Mouse (Mus musculus) liver, embryonic 15.5 days (tissue): ENCODE measurements around the gene Nrbp1. TPM values are rescaled to one million over a fixed set of nuclear protein-coding genes. Genes with fewer than 3 reads are reported as not detected.

ENCODE experiments used
- ATAC-seq: fragments of 200-750 bp; cut with Nextera tagmentation; 2 replicates; pipeline ENCODE4 v1.8.0; 2017; ENCODE audit warnings: moderate number of reproducible peaks, mild to moderate bottlenecking, moderate library complexity; ENCODE audit not compliant: insufficient read depth
- H3K27ac ChIP-seq: fragments of 300-500 bp; sonication (generic); replicated peaks from 2 replicates; pipeline ENCODE4 v1.5.1; 2015; ENCODE audit warnings: mild to moderate bottlenecking, inconsistent platforms
- H3K27me3 ChIP-seq: fragments of 300-500 bp; sonication (generic); 2 replicates; pipeline ENCODE4 v1.6.1; 2015; ENCODE audit warnings: mild to moderate bottlenecking, inconsistent platforms
- H3K36me3 ChIP-seq: fragments of 300-500 bp; sonication (generic); replicated peaks from 2 replicates; pipeline ENCODE4 v1.6.1; 2015; ENCODE audit warnings: moderate library complexity, mild to moderate bottlenecking, inconsistent platforms
- H3K4me1 ChIP-seq: fragments of 300-500 bp; sonication (generic); replicated peaks from 2 replicates; pipeline ENCODE4 v1.6.1; 2015; ENCODE audit warnings: inconsistent platforms
- H3K4me2 ChIP-seq: fragments of 300-500 bp; sonication (generic); 2 replicates; pipeline ENCODE4 v1.6.1; 2015; ENCODE audit warnings: moderate library complexity, mild to moderate bottlenecking, inconsistent platforms
- H3K4me3 ChIP-seq: fragments of 300-500 bp; sonication (generic); replicated peaks from 2 replicates; pipeline ENCODE4 v1.5.1; 2015; ENCODE audit warnings: mild to moderate bottlenecking, inconsistent platforms
- H3K9ac ChIP-seq: fragments of 300-500 bp; sonication (generic); 2 replicates; pipeline ENCODE4 v1.6.1; 2015; ENCODE audit warnings: moderate library complexity, mild to moderate bottlenecking, inconsistent platforms
- H3K9me3 ChIP-seq: fragments of 300-500 bp; sonication (generic); replicated peaks from 2 replicates; pipeline ENCODE4 v1.6.1; 2016; ENCODE audit warnings: inconsistent platforms
- WGBS: fragments of 180-500 bp; shearing (Covaris S2); methylation state at CpG from one replicate; pipeline ENCODE4 v1.1.7; 2015; ENCODE audit warnings: mixed read lengths; ENCODE audit not compliant: insufficient replicate concordance; 5-methylcytosine and 5-hydroxymethylcytosine counted together
- polyA plus RNA-seq: library from polyadenylated mRNA; unstranded; fragments of >200 nt; fragmentation: Nextera tagmentation; extraction: Ambion mirVana; gene quantifications from 2 replicates; pipeline ENCODE4 v1.2.1, GENCODE M21; 2015

Gene Nrbp1
- polyA plus RNA-seq, 1 experiment from 2014 or later = 47.5 TPM

GRCm38 (mm10) chr5:31297047-31297757 lies 56.5 kb downstream of the Nrbp1 start, which contains the start of gene Gckr:
TSS of gene Gckr (plus strand) at chr5:31297443.
- Histone ChIP-seq H3K4me1 (peaks cover 19% of the 10 kb centered on the region), H3K9me3 (no peaks in the 10 kb centered on the region), H3K9ac (no peak within 1 kb of the TSS), H3K4me2 (peak within 1 kb of the TSS; percentile 73), H3K27ac (peak within 1 kb of the TSS; percentile 53), H3K27me3 (peaks cover 58% of the 10 kb centered on the region), H3K4me3 (peak within 1 kb of the TSS; percentile 16), H3K36me3 (0 out of 2 replicates have a peak, but pooled peaks cover 2% of the 10 kb centered on the region)
- 52% methylated on average over 13 of the region's 13 CpGs for WGBS
- peak; percentile 58 for ATAC-seq

GRCm38 (mm10) chr5:31297981-31298380 lies 57.3 kb downstream of the Nrbp1 start:
- Histone ChIP-seq H3K4me3 (peak overlapping the region; percentile 16; the same call in 1 of the 2 replicates), H3K27me3 (peaks cover 58% of the 10 kb centered on the region), H3K4me2 (peak overlapping the region; percentile 20), H3K9me3 (no peaks in the 10 kb centered on the region), H3K9ac (no peak overlapping the region), H3K4me1 (peaks cover 14% of the 10 kb centered on the region), H3K27ac (0 out of 2 replicates have a peak overlapping the region, but pooled peaks have one; percentile 53), H3K36me3 (0 out of 2 replicates have a peak, but pooled peaks cover under 1% of the 10 kb centered on the region)
- no peak for ATAC-seq
- 39% methylated on average over 3 of the region's 3 CpGs for WGBS

DNA sequence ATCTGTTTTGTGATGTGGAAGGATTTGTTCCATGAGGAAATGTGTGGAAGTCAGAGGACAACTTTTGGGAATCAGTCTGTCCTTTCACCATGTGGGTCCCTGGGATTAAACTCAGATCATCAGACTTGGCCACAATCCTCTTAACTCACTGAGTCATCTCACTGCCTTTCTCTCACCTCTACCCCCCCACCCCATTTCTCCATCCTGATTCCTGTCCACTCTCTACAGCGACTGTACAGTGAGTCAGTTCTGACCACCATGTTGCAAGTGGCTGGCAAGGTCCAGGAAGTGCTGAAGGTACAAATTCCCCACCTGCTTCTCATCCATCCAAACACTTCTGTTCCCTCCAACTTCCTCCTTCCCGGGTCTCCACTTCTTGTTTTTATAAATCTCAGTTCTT lies 57.8 kb downstream of the Nrbp1 start:
- peaks cover 56% of the 10 kb centered on the region for H3K27me3 ChIP-seq
- 29% methylated on average over 2 of the region's 2 CpGs for WGBS

More for the DNA sequence above, 57.8 kb downstream of the Nrbp1 start:
- Histone ChIP-seq H3K4me2 (no peak overlapping the region), H3K9ac (no peak overlapping the region), H3K36me3 (no peaks in the 10 kb centered on the region), H3K4me3 (no peak overlapping the region), H3K27ac (no peak overlapping the region), H3K9me3 (no peaks in the 10 kb centered on the region), H3K4me1 (peaks cover 14% of the 10 kb centered on the region)
- no peak for ATAC-seq

Other genes starting within 250 kb of the Nrbp1 start
- gene Atraid, start 192.6 kb upstream of the Nrbp1 start, polyA plus RNA-seq = 55.8 and 58.8 TPM in 2 replicates
- gene Slc5a6, start 191.9 kb upstream of the Nrbp1 start, polyA plus RNA-seq = 3.1 and 3.7 TPM in 2 replicates
- 14.1 and 14.6 TPM in 2 replicates for gene Cad, start 186.1 kb upstream of the Nrbp1 start, polyA plus RNA-seq
- not detected in 2 replicates for gene Dnajc5g, start 134.6 kb upstream of the Nrbp1 start, polyA plus RNA-seq
- 0.35 and 0.38 TPM in 2 replicates for gene Slc30a3, start 132.6 kb upstream of the Nrbp1 start, polyA plus RNA-seq
- gene Trim54, start 124.2 kb upstream of the Nrbp1 start, polyA plus RNA-seq = 0.52 and 1.0 TPM in 2 replicates
- not detected in 2 replicates for gene Ucn, start 102.0 kb upstream of the Nrbp1 start, polyA plus RNA-seq
- gene Mpv17, start 86.6 kb upstream of the Nrbp1 start, polyA plus RNA-seq = 18.8 and 19.5 TPM in 2 replicates
- gene Gm29609, start 61.0 kb upstream of the Nrbp1 start, polyA plus RNA-seq = 0.33 and 0.74 TPM in 2 replicates
- gene Gtf3c2, start 60.7 kb upstream of the Nrbp1 start, polyA plus RNA-seq = 28.8 and 31.5 TPM in 2 replicates
- 40.2 and 41.6 TPM in 2 replicates for gene Snx17, start 47.6 kb upstream of the Nrbp1 start, polyA plus RNA-seq
- 41.2 and 47.3 TPM in 2 replicates for gene Eif2b4, start 47.4 kb upstream of the Nrbp1 start, polyA plus RNA-seq
- 2.6 and 3.1 TPM in 2 replicates for gene Zfp513, start 38.6 kb upstream of the Nrbp1 start, polyA plus RNA-seq
- gene Ppm1g, start 20.2 kb upstream of the Nrbp1 start, polyA plus RNA-seq = 110 and 117 TPM in 2 replicates
- gene Gm9970, start 368 bp downstream of the Nrbp1 start, polyA plus RNA-seq = 0.23 TPM in 1 of 2 replicates, not detected in the other
- 3.9 and 4.9 TPM in 2 replicates for gene Krtcap3, start 10.8 kb downstream of the Nrbp1 start, polyA plus RNA-seq
- 3.9 and 4.5 TPM in 2 replicates for gene Ift172, start 50.3 kb downstream of the Nrbp1 start, polyA plus RNA-seq
- gene Fndc4, start 55.2 kb downstream of the Nrbp1 start, polyA plus RNA-seq = 4.5 and 4.6 TPM in 2 replicates
- 19.4 and 25.0 TPM in 2 replicates for gene Gckr, start 56.6 kb downstream of the Nrbp1 start, polyA plus RNA-seq
- gene Zfp512, start 211.6 kb downstream of the Nrbp1 start, polyA plus RNA-seq = 12.4 and 12.9 TPM in 2 replicates
- gene 4930548H24Rik, start 244.9 kb downstream of the Nrbp1 start, polyA plus RNA-seq = not detected in 2 replicates